Mouse (Mus musculus) adrenal gland, postnatal 0 days (tissue): ENCODE results near the gene Prkar1a. TPM values are rescaled to one million over a fixed set of nuclear protein-coding genes. Genes with fewer than 3 reads are reported as not detected.

Experiments
- polyA plus RNA-seq: library from polyadenylated mRNA; unstranded; fragments of >200 nt; fragmentation: Nextera tagmentation; extraction: Ambion mirVana; gene quantifications from 2 replicates; pipeline ENCODE4 v1.2.1, GENCODE M21; 2015

Prkar1a gene
- 281 and 411 TPM in 2 replicates for polyA plus RNA-seq

GRCm38 (mm10) chr11:109649206-109649605 is at the start of gene Prkar1a:
Gene Prkar1a (plus strand): TSS chr11:109649405.

GRCm38 (mm10) chr11:109611303-109612149 is 37.7 kb upstream of the Prkar1a start, which contains the start of gene Wipi1:
Gene Wipi1 (minus strand): TSS chr11:109611967.

Other genes starting within 250 kb of the Prkar1a start
- gene 9930022D16Rik, start 235.5 kb upstream of the Prkar1a start, polyA plus RNA-seq, result 0.05 TPM in 1 of 2 replicates, not detected in the other
- gene Amz2, start 223.5 kb upstream of the Prkar1a start, polyA plus RNA-seq, result 31.9 and 37.9 TPM in 2 replicates
- gene Arsg, start 176.0 kb upstream of the Prkar1a start, polyA plus RNA-seq, result 5.3 and 10.5 TPM in 2 replicates
- gene Slc16a6, start 175.8 kb upstream of the Prkar1a start, polyA plus RNA-seq, result 4.2 TPM in 2 replicates
- gene Wipi1, start 37.4 kb upstream of the Prkar1a start, polyA plus RNA-seq, result 33.7 and 46.3 TPM in 2 replicates
- gene Fam20a, start 72.9 kb downstream of the Prkar1a start, polyA plus RNA-seq, result 9.3 and 13.0 TPM in 2 replicates
- 0.19 TPM in 1 of 2 replicates, not detected in the other for gene 1700012B07Rik, start 178.6 kb downstream of the Prkar1a start, polyA plus RNA-seq